Mouse (Mus musculus) heart, adult 2 months (tissue): Measurements from ENCODE around the gene Clasp2.

Experiments used
- CTCF ChIP-seq: fragments of 200-600 bp; IDR thresholded peaks from 2 replicates; pipeline ENCODE4 v1.8.1; 2022; ENCODE audit warnings: antibody characterized with exemption, mild to moderate bottlenecking, moderate library complexity
- EP300 ChIP-seq: fragments of 200-500 bp; IDR thresholded peaks from 2 replicates; pipeline ENCODE4 v1.6.1; 2011; ENCODE audit warnings: low read depth, low read length, control low read depth; ENCODE audit not compliant: insufficient read depth
- POLR2A ChIP-seq: fragments of 200-500 bp; IDR thresholded peaks from 2 replicates; pipeline ENCODE4 v1.6.1; 2011; ENCODE audit warnings: mild to moderate bottlenecking, low read depth, low read length, control low read depth; ENCODE audit not compliant: insufficient read depth

DNA sequence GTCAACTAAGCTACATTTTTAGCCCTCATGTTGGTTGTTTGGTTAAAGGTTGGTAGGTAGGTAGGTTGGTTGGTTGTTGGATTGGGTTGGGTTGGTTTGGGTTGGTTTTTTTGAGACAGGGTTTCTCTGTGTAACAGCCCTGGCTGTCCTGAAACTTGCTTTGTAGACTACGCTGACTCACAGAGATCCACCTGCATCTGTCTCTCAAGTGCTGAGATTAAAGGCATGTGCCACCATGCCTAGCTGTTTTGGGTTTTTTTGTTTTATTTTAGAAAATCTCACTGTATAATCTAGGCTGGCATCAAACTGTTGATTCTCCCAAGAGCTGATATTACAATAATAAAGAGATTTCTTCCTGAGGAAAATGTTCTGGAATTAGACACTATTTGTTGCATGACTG is 202.1 kb downstream of the Clasp2 start:
- TF ChIP-seq CTCF (no peak), EP300 (no peak), POLR2A (no peak)
